Mouse (Mus musculus): ENCODE measurements around the gene Gabra4.
"Not testable (repeated sequence)": the region's sequence is repeated elsewhere in the genome, so short reads cannot be mapped to it uniquely, and the experiment has no call there.

The Gabra4 gene

GRCm38 (mm10) chr5:71525486-71525885 lies 132.6 kb downstream of the Gabra4 start:
- DNase-seq (ENCODE audit: low spot score in 2 of 2), result not testable (repeated sequence)
